Mouse (Mus musculus) large intestine, adult 2 months (tissue): ENCODE data around the gene Hlx. TPM values are rescaled to one million over a fixed set of nuclear protein-coding genes. Genes with fewer than 3 reads are reported as not detected.

ENCODE experiments used
- DNase-seq: peaks from one replicate; pipeline ENCODE4 v3.0.0-alpha.2; 2012; ENCODE audit warnings: low read depth, low spot score
- WGBS: fragments of 180-500 bp; shearing (Covaris S2); methylation state at CpG from one replicate; pipeline ENCODE4 v1.1.7; 2018; 5-methylcytosine and 5-hydroxymethylcytosine counted together
- polyA plus RNA-seq: library from polyadenylated mRNA; depleted of rRNA; stranded (reverse); fragments of >200 nt; gene quantifications from 2 replicates; pipeline ENCODE4 v1.2.3, GENCODE M21; 2012

Hlx gene
- polyA plus RNA-seq, 1 experiment: 12.0 TPM

- no peak for DNase-seq
- 15% methylated on average over 27 of the region's 27 CpGs for WGBS
Observed at GRCm38 (mm10) chr1:184734067-184734830, 1.8 kb upstream of the Hlx start.

- WGBS: 16% methylated on average over 28 of the region's 28 CpGs
- no peak for DNase-seq
Observed at GRCm38 (mm10) chr1:184733300-184734066, 1.1 kb upstream of the Hlx start.

- WGBS: under 1% methylated on average over 85 of the region's 85 CpGs
Observed at GRCm38 (mm10) chr1:184731644-184732545, 524 bp downstream of the Hlx start.

GRCm38 (mm10) chr1:184731091-184731640, 1.3 kb downstream of the Hlx start:
- 10% methylated on average over 18 of the region's 18 CpGs for WGBS
- no peak for DNase-seq

More at GRCm38 (mm10) chr1:184731644-184732545, 524 bp downstream of the Hlx start:
- no peak for DNase-seq

- 18% methylated on average over 12 of the region's 12 CpGs for WGBS
- DNase-seq: no peak
Observed at GRCm38 (mm10) chr1:184730453-184731013, 1.9 kb downstream of the Hlx start.

GRCm38 (mm10) chr1:184729357-184730140, 2.9 kb downstream of the Hlx start:
- 10% methylated on average over 19 of the region's 19 CpGs for WGBS
- no peak for DNase-seq

GRCm38 (mm10) chr1:184728561-184729115, 3.8 kb downstream of the Hlx start:
- WGBS: 16% methylated on average over 6 of the region's 6 CpGs

GRCm38 (mm10) chr1:184727401-184728265, 4.8 kb downstream of the Hlx start:
- WGBS: 24% methylated on average over 49 of the region's 49 CpGs

More at GRCm38 (mm10) chr1:184728561-184729115, 3.8 kb downstream of the Hlx start:
- no peak for DNase-seq

GRCm38 (mm10) chr1:184726576-184727300, 5.7 kb downstream of the Hlx start:
- WGBS: 25% methylated on average over 16 of the region's 16 CpGs
- no peak for DNase-seq

More at GRCm38 (mm10) chr1:184727401-184728265, 4.8 kb downstream of the Hlx start:
- DNase-seq: no peak

- no peak for DNase-seq
- 30% methylated on average over 11 of the region's 11 CpGs for WGBS
Observed at GRCm38 (mm10) chr1:184725318-184725790, 7.1 kb downstream of the Hlx start.

GRCm38 (mm10) chr1:184724551-184725317, 7.7 kb downstream of the Hlx start:
- DNase-seq: no peak
- WGBS: 25% methylated on average over 23 of the region's 23 CpGs

- WGBS: 18% methylated on average over 3 of the region's 3 CpGs
- no peak for DNase-seq
Observed at GRCm38 (mm10) chr1:184723899-184724298, 8.5 kb downstream of the Hlx start.

- WGBS: 22% methylated on average over 9 of the region's 9 CpGs
- DNase-seq: no peak
Observed at GRCm38 (mm10) chr1:184721121-184721520, 11.3 kb downstream of the Hlx start.

- 20% methylated on average over 26 of the region's 26 CpGs for WGBS
- DNase-seq: no peak
Observed at GRCm38 (mm10) chr1:184720162-184721025, 12.0 kb downstream of the Hlx start.
